Mouse (Mus musculus) bone marrow macrophage, adult 2 months (primary cell): Measurements from ENCODE around the gene Col6a2.

ENCODE experiments used
- CTCF ChIP-seq: IDR thresholded peaks from 2 replicates; pipeline ENCODE4 v1.5.1; 2012; ENCODE audit warnings: low read depth, mild to moderate bottlenecking, low read length, moderate library complexity
- POLR2A ChIP-seq: IDR thresholded peaks from 2 replicates; pipeline ENCODE4 v1.6.1; 2012; ENCODE audit warnings: mild to moderate bottlenecking, low read depth, low read length, borderline replicate concordance

DNA sequence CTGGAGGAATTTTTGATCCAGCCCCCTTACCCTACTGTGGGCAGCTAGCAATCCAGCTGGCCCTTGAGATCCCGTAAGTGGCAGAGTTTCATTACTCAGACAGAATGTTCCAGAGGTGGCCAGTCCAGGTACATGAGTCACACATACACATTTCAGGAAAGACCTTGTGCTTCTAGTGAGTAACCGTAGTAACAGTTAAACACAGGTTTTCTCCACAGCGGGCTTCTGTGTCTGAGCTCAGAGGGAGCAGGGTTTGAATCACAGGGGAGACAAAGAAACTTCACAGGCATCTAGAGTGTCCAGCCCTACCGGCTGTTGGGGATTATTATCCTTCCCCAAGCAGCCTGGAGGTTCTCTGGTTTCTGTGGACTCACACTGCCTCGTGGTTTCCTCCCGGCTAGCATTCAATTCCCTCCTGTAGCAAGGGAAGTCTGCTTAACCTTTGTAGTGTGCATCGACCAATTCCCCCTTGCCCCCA is 10.7 kb upstream of the Col6a2 start:
- TF ChIP-seq CTCF, result no peak
- TF ChIP-seq POLR2A, result no peak
